Mouse (Mus musculus) MEL (cell line): ENCODE data around the gene Cd200r3.

ENCODE experiments used
- MAX ChIP-seq: IDR thresholded peaks from 2 replicates; pipeline ENCODE4 v1.6.1; 2011; ENCODE audit warnings: low read length, improper control_type of control experiment
- POLR2A ChIP-seq, 2 experiments: IDR thresholded peaks; 2 replicates each; pipeline ENCODE4 v1.6.1; 2011 to 2012; ENCODE audit warnings: low read length in 2 of 2, mild to moderate bottlenecking in 2 of 2, control low read depth in 1 of 2, improper control_type of control experiment in 1 of 2, low read depth in 1 of 2, moderate library complexity in 1 of 2; ENCODE audit not compliant: control insufficient read depth in 1 of 2, insufficient read depth in 1 of 2, poor library complexity in 1 of 2
- POLR2AphosphoS5 ChIP-seq: IDR thresholded peaks from 2 replicates; pipeline ENCODE4 v1.6.1; 2012; ENCODE audit warnings: low read depth, borderline replicate concordance, mild to moderate bottlenecking, inconsistent platforms, low read length, moderate library complexity, mixed read lengths
- RCOR1 ChIP-seq: IDR thresholded peaks from 2 replicates; pipeline ENCODE4 v1.6.1; 2012; ENCODE audit warnings: low read depth, mild to moderate bottlenecking, inconsistent platforms, low read length, improper control_type of control experiment

- TF ChIP-seq MAX (no peak), POLR2AphosphoS5 (no peak), POLR2A (IDR thresholded peaks at IDR 0.05; ENCODE audit: control insufficient read depth in 1 of 2, insufficient read depth in 1 of 2, low read depth in 1 of 2, low read length in 2 of 2, poor library complexity in 1 of 2) (no peak), RCOR1 (no peak)
Observed at GRCm38 (mm10) chr16:44978193-44978592, 34.7 kb downstream of the Cd200r3 start.
